Mouse (Mus musculus) left cerebral cortex, postnatal 4 days (tissue): Measurements from ENCODE around the gene Sept1. TPM values are rescaled to one million over a fixed set of nuclear protein-coding genes. Genes with fewer than 3 reads are reported as not detected.

Experiments used
- total RNA-seq, 2 experiments: library from RNA; stranded (reverse); gene quantifications; 2 replicates each; pipeline ENCODE4 v1.2.3; 2021

Gene Sept1
- total RNA-seq, 2 experiments from 2014 or later = 7.9 to 8.8 TPM

Other genes with a start within 250 kb of the Sept1 start
- gene Mvp, start 218.5 kb downstream of the Sept1 start, total RNA-seq = 1 to 10 TPM; 5.4 to 6.0 TPM
- 1 to 10 TPM in 1 of 2 experiments, not detected in 1; 1.6 TPM for gene Pagr1b, start 216.6 kb downstream of the Sept1 start, total RNA-seq
- gene Pagr1a, start 215.8 kb downstream of the Sept1 start, total RNA-seq = 10 to 100 TPM; 10.2 to 15.4 TPM
- gene Gm42742, start 212.0 kb downstream of the Sept1 start, total RNA-seq = 10 to 100 TPM; 36.7 to 48.6 TPM
- gene Prrt2, start 211.9 kb downstream of the Sept1 start, total RNA-seq = 100 to 1,000 TPM; 132 to 136 TPM
- 100 to 1,000 TPM; 322 to 334 TPM for gene Maz, start 206.1 kb downstream of the Sept1 start, total RNA-seq
- 10 to 100 TPM; 10.4 to 12.5 TPM for gene Kif22, start 190.7 kb downstream of the Sept1 start, total RNA-seq
- gene Zg16, start 145.8 kb downstream of the Sept1 start, total RNA-seq = not detected
- under 1 TPM; 0.77 to 0.90 TPM for gene AI467606, start 141.8 kb downstream of the Sept1 start, total RNA-seq
- under 1 TPM in 1 of 2 experiments, not detected in 1; 0.18 TPM for gene Qprt, start 110.9 kb downstream of the Sept1 start, total RNA-seq
- gene Spn, start 95.3 kb downstream of the Sept1 start, total RNA-seq = under 1 TPM; 0.22 to 0.74 TPM
- 10 to 100 TPM; 65.8 to 78.8 TPM for gene Cd2bp2, start 37.1 kb downstream of the Sept1 start, total RNA-seq
- 10 to 100 TPM; 73.8 to 78.8 TPM for gene Tbc1d10b, start 24.7 kb downstream of the Sept1 start, total RNA-seq
- 1 to 10 TPM in 1 of 2 experiments, not detected in 1; 1.2 TPM for gene Mylpf, start 24.2 kb downstream of the Sept1 start, total RNA-seq
- 10 to 100 TPM; 28.4 to 28.8 TPM for gene Zfp553, start 69 bp downstream of the Sept1 start, total RNA-seq
- 10 to 100 TPM; 54.9 to 64.5 TPM for gene Zfp771, start 11.1 kb upstream of the Sept1 start, total RNA-seq
- 10 to 100 TPM; 49.8 to 63.1 TPM for gene Dctpp1, start 27.6 kb upstream of the Sept1 start, total RNA-seq
- 10 to 100 TPM; 42.6 to 42.9 TPM for gene Sephs2, start 40.9 kb upstream of the Sept1 start, total RNA-seq
- gene Itgal, start 63.1 kb upstream of the Sept1 start, total RNA-seq = 1 to 10 TPM; 1.2 to 1.6 TPM
- gene Zfp768, start 112.5 kb upstream of the Sept1 start, total RNA-seq = 10 to 100 TPM; 20.3 to 22.0 TPM
- gene Zfp747, start 142.9 kb upstream of the Sept1 start, total RNA-seq = 1 to 10 TPM; 7.9 to 8.9 TPM
- gene 9130019O22Rik, start 154.0 kb upstream of the Sept1 start, total RNA-seq = 1 to 10 TPM; 2.8 to 3.0 TPM
- gene E430018J23Rik, start 160.5 kb upstream of the Sept1 start, total RNA-seq = 1 to 10 TPM; 4.6 to 7.6 TPM
- 1 to 10 TPM; 4.3 to 4.4 TPM for gene Zfp764, start 173.7 kb upstream of the Sept1 start, total RNA-seq
- 10 to 100 TPM; 11.3 to 12.6 TPM for gene Zfp688, start 188.9 kb upstream of the Sept1 start, total RNA-seq
- 1 to 10 TPM; 9.5 to 9.7 TPM for gene Zfp689, start 216.0 kb upstream of the Sept1 start, total RNA-seq
- 10 to 100 TPM; 35.4 to 35.6 TPM for gene Prr14, start 226.5 kb upstream of the Sept1 start, total RNA-seq
- 10 to 100 TPM; 70.8 to 71.2 TPM for gene Fbrs, start 246.1 kb upstream of the Sept1 start, total RNA-seq